Mouse (Mus musculus) heart, embryonic 11.5 days (tissue): ENCODE measurements around the gene Olfr316. TPM values are rescaled to one million over a fixed set of nuclear protein-coding genes. Genes with fewer than 3 reads are reported as not detected.

Experiments used
- ATAC-seq: fragments of 200-750 bp; cut with Nextera tagmentation; replicated peaks from 2 replicates; pipeline ENCODE4 v1.8.0; 2017; ENCODE audit warnings: moderate library complexity; ENCODE audit not compliant: insufficient number of reproducible peaks, low FRiP score, low TSS enrichment
- H3K27ac ChIP-seq: fragments of 300-500 bp; sonication (generic); 2 replicates; pipeline ENCODE4 v1.5.1; 2014; ENCODE audit warnings: mild to moderate bottlenecking, low read depth, low read length
- H3K27me3 ChIP-seq: fragments of 300-500 bp; sonication (generic); 2 replicates; pipeline ENCODE4 v1.6.1; 2014; ENCODE audit warnings: mild to moderate bottlenecking, low read length, mixed read lengths; ENCODE audit not compliant: control insufficient read depth, insufficient read depth
- H3K36me3 ChIP-seq: fragments of 300-500 bp; sonication (generic); 2 replicates; pipeline ENCODE4 v1.6.1; 2014; ENCODE audit warnings: mild to moderate bottlenecking, low read length, moderate library complexity, mixed read lengths; ENCODE audit not compliant: control insufficient read depth, insufficient read depth
- H3K4me1 ChIP-seq: fragments of 300-500 bp; sonication (generic); 2 replicates; pipeline ENCODE4 v1.6.1; 2014; ENCODE audit warnings: low read length; ENCODE audit not compliant: control insufficient read depth, insufficient read depth
- H3K4me2 ChIP-seq: fragments of 300-500 bp; sonication (generic); 2 replicates; pipeline ENCODE4 v1.6.1; 2014; ENCODE audit warnings: mild to moderate bottlenecking, moderate library complexity
- H3K4me3 ChIP-seq: fragments of 300-500 bp; sonication (generic); 2 replicates; pipeline ENCODE4 v1.5.1; 2014; ENCODE audit warnings: low read depth, low read length
- H3K9ac ChIP-seq: fragments of 300-500 bp; sonication (generic); 2 replicates; pipeline ENCODE4 v1.6.1; 2014; ENCODE audit warnings: mild to moderate bottlenecking, low read depth, low read length, moderate library complexity
- H3K9me3 ChIP-seq: fragments of 300-500 bp; sonication (generic); replicated peaks from 2 replicates; pipeline ENCODE4 v1.6.1; 2016; ENCODE audit warnings: low read length; ENCODE audit not compliant: control insufficient read depth
- WGBS: fragments of 180-500 bp; shearing (Covaris S2); extraction: QIAGEN DNeasy Blood & Tissue Kit; methylation state at CpG from one replicate; pipeline ENCODE4 v1.1.7; 2014; ENCODE audit not compliant: insufficient replicate concordance; 5-methylcytosine and 5-hydroxymethylcytosine counted together
- polyA plus RNA-seq: library from polyadenylated mRNA; unstranded; fragments of >200 nt; fragmentation: Nextera tagmentation; extraction: Ambion mirVana; gene quantifications from 2 replicates; pipeline ENCODE4 v1.2.1, GENCODE M21; 2014

Gene Olfr316
- polyA plus RNA-seq, 1 experiment from 2014 or later: not detected

DNA sequence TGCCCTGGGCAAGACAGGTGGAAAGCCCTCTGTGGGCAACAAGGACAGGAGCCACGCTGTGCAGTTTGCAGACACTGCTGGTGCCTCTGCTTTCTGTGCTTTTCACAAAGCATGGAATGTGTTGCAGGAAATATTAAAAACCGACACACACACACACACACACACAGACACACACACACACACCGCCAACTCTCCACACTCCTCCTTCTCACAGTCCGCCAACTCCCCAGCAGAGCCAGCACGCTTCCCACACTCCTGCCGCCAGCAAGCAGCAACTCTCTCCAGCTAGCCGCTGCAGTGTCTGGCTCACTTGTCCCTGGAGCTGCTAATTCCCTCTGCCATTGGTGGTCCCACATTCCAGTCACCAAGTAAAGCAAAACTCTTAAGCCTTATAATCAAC lies 44.3 kb downstream of the Olfr316 start:
- Histone ChIP-seq H3K4me3 (no peak overlapping the region), H3K27me3 (no peaks in the 10 kb centered on the region), H3K9me3 (no peaks in the 10 kb centered on the region), H3K9ac (no peak overlapping the region), H3K4me1 (peaks cover 1% of the 10 kb centered on the region; the same call in 1 of the 2 replicates), H3K4me2 (no peak overlapping the region), H3K27ac (no peak overlapping the region), H3K36me3 (no peaks in the 10 kb centered on the region)
- WGBS: 58% methylated on average over 7 of the region's 7 CpGs
- no peak for ATAC-seq

DNA sequence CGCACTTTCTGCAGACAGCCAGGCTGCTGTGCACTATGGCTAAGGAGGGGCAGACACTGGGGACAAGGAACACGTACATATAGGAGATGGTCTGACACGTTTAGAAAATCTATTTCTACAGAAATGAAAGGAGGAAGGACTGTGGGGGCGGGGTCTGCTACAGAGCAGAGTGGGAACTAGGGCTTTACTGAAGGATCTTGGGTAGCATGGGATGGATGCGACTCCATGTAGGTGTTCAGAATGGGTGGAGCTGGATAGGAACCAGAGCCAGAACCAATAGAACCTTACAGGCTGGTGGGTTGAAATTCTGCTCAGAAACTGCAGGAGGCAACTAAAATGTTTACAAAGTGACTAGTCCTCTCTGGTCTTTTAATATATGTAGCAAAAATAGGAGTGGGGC lies 47.2 kb downstream of the Olfr316 start:
- H3K4me3 ChIP-seq: no peak overlapping the region
- no peak overlapping the region for H3K9ac ChIP-seq
- no peak overlapping the region for H3K4me2 ChIP-seq
- H3K9me3 ChIP-seq: no peaks in the 10 kb centered on the region
- no peak for ATAC-seq
- no peaks in the 10 kb centered on the region for H3K36me3 ChIP-seq
- peaks cover 4% of the 10 kb centered on the region; the same call in 1 of the 2 replicates for H3K4me1 ChIP-seq
- no peak overlapping the region for H3K27ac ChIP-seq
- H3K27me3 ChIP-seq: no peaks in the 10 kb centered on the region
- WGBS: 75% methylated on average over 5 of the region's 5 CpGs

DNA sequence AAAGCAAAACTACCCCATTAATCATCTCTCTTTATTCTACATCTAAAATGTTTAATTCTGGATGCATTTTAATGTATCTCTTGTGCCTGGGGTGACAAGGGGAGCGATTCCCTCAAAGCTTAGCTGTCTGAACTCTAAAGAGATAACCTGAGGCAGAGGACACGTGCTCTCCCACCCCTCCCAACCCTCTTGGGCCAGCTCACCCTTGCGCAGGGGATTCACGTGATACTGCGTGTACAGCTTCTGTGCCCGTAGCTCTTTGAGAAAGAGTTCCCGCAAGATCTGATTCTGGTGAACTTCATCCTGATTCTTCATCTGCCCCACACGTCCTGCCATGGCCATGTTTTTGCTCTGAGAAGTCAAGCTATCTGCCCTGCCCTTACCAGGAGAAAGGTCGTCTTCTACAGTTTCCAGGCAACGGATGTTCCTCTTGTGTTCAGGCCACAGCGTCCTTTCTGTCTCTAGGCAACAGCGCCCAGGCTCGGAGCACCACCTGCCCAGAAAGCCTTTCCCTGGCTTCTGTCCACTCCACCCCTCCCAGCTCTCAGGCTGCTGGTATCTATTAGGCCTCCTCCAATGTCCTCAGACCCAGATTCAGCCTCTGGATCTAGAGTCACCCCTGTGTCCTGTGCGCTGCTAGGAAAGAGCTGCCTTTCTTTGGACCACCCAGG lies 49.2 kb downstream of the Olfr316 start, which contains the start of gene Fam183b:
Fam183b (minus strand) TSS at position 403 of the 671 bp plus-strand sequence.
- ATAC-seq: no peak
- Histone ChIP-seq H3K27ac (no peak within 1 kb of the TSS), H3K4me2 (peak within 1 kb of the TSS; percentile 40; the same call in 1 of the 2 replicates), H3K27me3 (no peaks in the 10 kb centered on the region), H3K9me3 (no peaks in the 10 kb centered on the region), H3K9ac (no peak within 1 kb of the TSS), H3K4me3 (no peak within 1 kb of the TSS), H3K36me3 (no peaks in the 10 kb centered on the region), H3K4me1 (peaks cover 4% of the 10 kb centered on the region; the same call in 1 of the 2 replicates)
- WGBS: 43% methylated on average over 14 of the region's 14 CpGs

DNA sequence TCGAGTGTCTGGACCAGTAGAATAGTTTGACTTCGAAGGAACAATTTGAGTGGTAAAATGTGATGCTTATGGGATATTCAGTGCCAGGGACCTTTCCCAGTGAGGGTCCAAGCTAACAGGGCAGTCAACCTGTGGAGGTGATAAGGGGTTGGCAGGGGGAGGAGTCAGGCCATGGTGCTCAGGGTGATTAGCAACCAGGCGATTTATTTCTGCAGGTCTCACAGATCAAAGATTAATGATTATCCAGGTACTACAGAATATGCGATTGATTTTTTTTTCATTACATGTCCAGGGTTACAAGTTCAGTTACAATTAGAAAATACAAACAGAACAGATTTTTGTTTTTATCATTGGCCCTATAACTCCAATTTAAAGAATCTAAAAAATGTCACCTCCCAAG lies 51.3 kb downstream of the Olfr316 start:
- Histone ChIP-seq H3K4me3 (no peak overlapping the region), H3K9ac (no peak overlapping the region), H3K9me3 (no peaks in the 10 kb centered on the region), H3K4me2 (no peak overlapping the region), H3K27me3 (no peaks in the 10 kb centered on the region), H3K4me1 (peaks cover 4% of the 10 kb centered on the region; the same call in 1 of the 2 replicates), H3K27ac (no peak overlapping the region), H3K36me3 (no peaks in the 10 kb centered on the region)
- WGBS: 64% methylated on average over 4 of the region's 4 CpGs
- no peak for ATAC-seq

- Histone ChIP-seq H3K27ac (no peak overlapping the region), H3K4me2 (no peak overlapping the region), H3K9ac (no peak overlapping the region), H3K36me3 (no peaks in the 10 kb centered on the region), H3K27me3 (no peaks in the 10 kb centered on the region), H3K4me3 (no peak overlapping the region), H3K9me3 (no peaks in the 10 kb centered on the region), H3K4me1 (peaks cover 4% of the 10 kb centered on the region; the same call in 1 of the 2 replicates)
- WGBS: 48% methylated on average over 2 of the region's 2 CpGs
- ATAC-seq: no peak
Measured at GRCm38 (mm10) chr11:58804393-58804792, 51.9 kb downstream of the Olfr316 start.

Other genes starting within 250 kb of the Olfr316 start
- not detected in 2 replicates for gene Olfr330, start 217.9 kb upstream of the Olfr316 start, polyA plus RNA-seq
- not detected in 2 replicates for gene Olfr329-ps, start 206.3 kb upstream of the Olfr316 start, polyA plus RNA-seq
- gene Olfr328, start 197.1 kb upstream of the Olfr316 start, polyA plus RNA-seq: 0.09 TPM in 1 of 2 replicates, not detected in the other
- not detected in 2 replicates for gene Olfr224, start 182.2 kb upstream of the Olfr316 start, polyA plus RNA-seq
- gene Olfr325, start 175.0 kb upstream of the Olfr316 start, polyA plus RNA-seq: not detected in 2 replicates
- gene Olfr324, start 157.6 kb upstream of the Olfr316 start, polyA plus RNA-seq: not detected in 2 replicates
- gene 2210407C18Rik, start 136.7 kb upstream of the Olfr316 start, polyA plus RNA-seq: not detected in 2 replicates
- gene Olfr323, start 122.2 kb upstream of the Olfr316 start, polyA plus RNA-seq: not detected in 2 replicates
- gene Trim58, start 112.3 kb upstream of the Olfr316 start, polyA plus RNA-seq: 0.74 and 1.6 TPM in 2 replicates
- gene Olfr322, start 94.0 kb upstream of the Olfr316 start, polyA plus RNA-seq: not detected in 2 replicates
- gene Olfr320, start 71.6 kb upstream of the Olfr316 start, polyA plus RNA-seq: not detected in 2 replicates
- gene Olfr319, start 53.6 kb upstream of the Olfr316 start, polyA plus RNA-seq: not detected in 2 replicates
- gene Olfr318, start 28.7 kb upstream of the Olfr316 start, polyA plus RNA-seq: not detected in 2 replicates
- gene Olfr317, start 13.5 kb upstream of the Olfr316 start, polyA plus RNA-seq: not detected in 2 replicates
- not detected in 2 replicates for gene Olfr315, start 20.5 kb downstream of the Olfr316 start, polyA plus RNA-seq
- not detected in 2 replicates for gene Olfr314, start 30.2 kb downstream of the Olfr316 start, polyA plus RNA-seq
- gene Fam183b, start 49.2 kb downstream of the Olfr316 start, polyA plus RNA-seq: 0.52 and 0.58 TPM in 2 replicates
- not detected in 2 replicates for gene Olfr313, start 62.3 kb downstream of the Olfr316 start, polyA plus RNA-seq
- gene Olfr312, start 76.5 kb downstream of the Olfr316 start, polyA plus RNA-seq: not detected in 2 replicates
- gene Olfr311, start 86.5 kb downstream of the Olfr316 start, polyA plus RNA-seq: 0.16 TPM in 1 of 2 replicates, not detected in the other
- 5.1 and 5.7 TPM in 2 replicates for gene Gm12258, start 94.4 kb downstream of the Olfr316 start, polyA plus RNA-seq
- 4.6 and 6.4 TPM in 2 replicates for gene 2810021J22Rik, start 114.5 kb downstream of the Olfr316 start, polyA plus RNA-seq
- gene Zfp39, start 151.5 kb downstream of the Olfr316 start, polyA plus RNA-seq: 5.1 and 5.4 TPM in 2 replicates
- gene Btnl10, start 165.2 kb downstream of the Olfr316 start, polyA plus RNA-seq: 0.27 TPM in 1 of 2 replicates, not detected in the other
- 172 and 192 TPM in 2 replicates for gene Rnf187, start 186.2 kb downstream of the Olfr316 start, polyA plus RNA-seq
- 6.4 and 8.4 TPM in 2 replicates for gene Hist3h2ba, start 196.2 kb downstream of the Olfr316 start, polyA plus RNA-seq
- gene Hist3h2a, start 202.0 kb downstream of the Olfr316 start, polyA plus RNA-seq: 22.5 and 23.3 TPM in 2 replicates
- 1.0 and 1.1 TPM in 2 replicates for gene Trim17, start 202.0 kb downstream of the Olfr316 start, polyA plus RNA-seq
- gene Trim11, start 225.4 kb downstream of the Olfr316 start, polyA plus RNA-seq: 26.1 and 27.5 TPM in 2 replicates